In genomic region chr2:116988953-116989674, GRCm38 (mm10) we compare ENCODE assay signal across 15 mouse cellular contexts.
A peak's percentile ranks its signal among the peaks of the same experiment; 100 is the strongest.
DNase-seq lines count a peak whose midpoint lies in the region; ATAC-seq lines count a peak whose summit lies in the region.
"Had no signal": no experiment of that assay in that cellular context is flagged by ENCODE, and none has a peak within 500 bp of the region (broad histone marks: within the 10 kb centered on the region; RNA-seq: fewer than 3 reads in every experiment).

No protein-coding gene starts in this region.

- no peak overlapping the region for H3K9ac ChIP-seq in midbrain, embryonic 11.5 days (ENCODE audit: low read length)
- no peak overlapping the region for H3K9ac ChIP-seq in liver, embryonic 12.5 days
- H3K9ac ChIP-seq: forebrain, embryonic 12.5 days; liver, embryonic 14.5 days had no signal

- no peaks in the 10 kb centered on the region for H3K36me3 ChIP-seq in midbrain, embryonic 11.5 days (ENCODE audit: control insufficient read depth, insufficient read depth, low read length)
- H3K36me3 ChIP-seq in midbrain, embryonic 10.5 days, result no peaks in the 10 kb centered on the region
- no peaks in the 10 kb centered on the region for H3K36me3 ChIP-seq in liver, embryonic 12.5 days
- H3K36me3 ChIP-seq in splenic B cell, adult 2 months (ENCODE audit: control insufficient read depth, insufficient read depth, low read length, poor library complexity, severe bottlenecking), result no peaks in the 10 kb centered on the region
- H3K36me3 ChIP-seq: forebrain, embryonic 12.5 days had no signal

- WGBS in midbrain, embryonic 11.5 days, result 89% methylated on average over 8 of the region's 8 CpGs
- WGBS in midbrain, embryonic 10.5 days, result 91% methylated on average over 8 of the region's 8 CpGs
- WGBS in liver, embryonic 12.5 days (ENCODE audit: insufficient replicate concordance), result 28% methylated on average over 8 of the region's 8 CpGs

- no peak overlapping the region for H3K27ac ChIP-seq in midbrain, embryonic 11.5 days (ENCODE audit: low read depth, low read length)
- no peak overlapping the region for H3K27ac ChIP-seq in midbrain, embryonic 10.5 days (replicated peaks)
- no peak overlapping the region for H3K27ac ChIP-seq in liver, embryonic 12.5 days
- H3K27ac ChIP-seq: forebrain, embryonic 12.5 days; liver, embryonic 14.5 days had no signal

- DNase-seq in midbrain, embryonic 11.5 days (ENCODE audit: low spot score, missing footprints), result peak; percentile 45
- no peak for DNase-seq in midbrain, embryonic 10.5 days (ENCODE audit: low spot score)
- DNase-seq in MEL-GATA-1-ER (ENCODE audit: extremely low read depth, low read depth), result peak; percentile 63
- peak; percentile 37 for DNase-seq in splenic B cell, adult 2 months (ENCODE audit: low read depth, low spot score)
- no peak for DNase-seq in gastrocnemius, postnatal 36 days
- DNase-seq in retina, postnatal 1 day, result no peak
- DNase-seq: cerebellum, postnatal 36 days; gastrocnemius, postnatal 10 days; kidney, postnatal 36 days; thymus, adult 18-20 months had no signal

- peaks cover 4% of the 10 kb centered on the region; the same call in 1 of the 2 replicates for H3K4me1 ChIP-seq in midbrain, embryonic 11.5 days (ENCODE audit: control insufficient read depth, insufficient read depth, low read length)
- peaks cover 13% of the 10 kb centered on the region for H3K4me1 ChIP-seq in midbrain, embryonic 10.5 days
- peaks cover 24% of the 10 kb centered on the region for H3K4me1 ChIP-seq in liver, embryonic 12.5 days
- H3K4me1 ChIP-seq: forebrain, embryonic 12.5 days had no signal

- no peak overlapping the region for H3K4me3 ChIP-seq in midbrain, embryonic 11.5 days (ENCODE audit: low read depth, low read length)
- H3K4me3 ChIP-seq in midbrain, embryonic 10.5 days, result no peak overlapping the region
- no peak overlapping the region for H3K4me3 ChIP-seq in liver, embryonic 12.5 days
- H3K4me3 ChIP-seq: forebrain, embryonic 12.5 days had no signal

- H3K9me3 ChIP-seq in midbrain, embryonic 11.5 days (ENCODE audit: control insufficient read depth, low read length), result no peaks in the 10 kb centered on the region
- H3K9me3 ChIP-seq in midbrain, embryonic 10.5 days (replicated peaks), result no peaks in the 10 kb centered on the region
- H3K9me3 ChIP-seq in liver, embryonic 12.5 days (replicated peaks), result no peaks in the 10 kb centered on the region
- H3K9me3 ChIP-seq: forebrain, embryonic 12.5 days had no signal

- no peaks in the 10 kb centered on the region for H3K27me3 ChIP-seq in midbrain, embryonic 11.5 days (ENCODE audit: control insufficient read depth, insufficient read depth, low read length)
- H3K27me3 ChIP-seq in midbrain, embryonic 10.5 days (ENCODE audit: low read depth, poor library complexity, severe bottlenecking), result no peaks in the 10 kb centered on the region
- no peaks in the 10 kb centered on the region for H3K27me3 ChIP-seq in liver, embryonic 12.5 days (replicated peaks)
- H3K27me3 ChIP-seq in splenic B cell, adult 2 months (ENCODE audit: control insufficient read depth, insufficient read depth, low read length, poor library complexity, severe bottlenecking), result no peaks in the 10 kb centered on the region; the same call in 1 of the 2 replicates
- H3K27me3 ChIP-seq: forebrain, embryonic 12.5 days; Patski had no signal

- H3K4me2 ChIP-seq in midbrain, embryonic 11.5 days, result no peak overlapping the region
- H3K4me2 ChIP-seq in liver, embryonic 12.5 days, result no peak overlapping the region
- H3K4me2 ChIP-seq: forebrain, embryonic 12.5 days had no signal

- ATAC-seq in midbrain, embryonic 11.5 days (ENCODE audit: low FRiP score), result no peak
- 0 out of 2 replicates have a peak, but pooled peaks have one; percentile 15 for ATAC-seq in liver, embryonic 12.5 days
- ATAC-seq: intestine, postnatal 0 days; Patski had no signal

- intact Hi-C loops in gastrocnemius, postnatal 36 days (cut with DNase I), result no loop called here

Comparison
In these comparisons a context has a peak if more than half of its experiments do, and no peak if none do; other contexts are left out.
1. DNase-seq: peak in midbrain, embryonic 11.5 days (single experiment), MEL-GATA-1-ER (single experiment) and splenic B cell, adult 2 months (single experiment); none in midbrain, embryonic 10.5 days (single experiment), gastrocnemius, postnatal 36 days (0 of 2) and retina, postnatal 1 day (single experiment).